Comparison of ENCODE assay signal across 8 mouse cellular contexts in the genomic region with DNA sequence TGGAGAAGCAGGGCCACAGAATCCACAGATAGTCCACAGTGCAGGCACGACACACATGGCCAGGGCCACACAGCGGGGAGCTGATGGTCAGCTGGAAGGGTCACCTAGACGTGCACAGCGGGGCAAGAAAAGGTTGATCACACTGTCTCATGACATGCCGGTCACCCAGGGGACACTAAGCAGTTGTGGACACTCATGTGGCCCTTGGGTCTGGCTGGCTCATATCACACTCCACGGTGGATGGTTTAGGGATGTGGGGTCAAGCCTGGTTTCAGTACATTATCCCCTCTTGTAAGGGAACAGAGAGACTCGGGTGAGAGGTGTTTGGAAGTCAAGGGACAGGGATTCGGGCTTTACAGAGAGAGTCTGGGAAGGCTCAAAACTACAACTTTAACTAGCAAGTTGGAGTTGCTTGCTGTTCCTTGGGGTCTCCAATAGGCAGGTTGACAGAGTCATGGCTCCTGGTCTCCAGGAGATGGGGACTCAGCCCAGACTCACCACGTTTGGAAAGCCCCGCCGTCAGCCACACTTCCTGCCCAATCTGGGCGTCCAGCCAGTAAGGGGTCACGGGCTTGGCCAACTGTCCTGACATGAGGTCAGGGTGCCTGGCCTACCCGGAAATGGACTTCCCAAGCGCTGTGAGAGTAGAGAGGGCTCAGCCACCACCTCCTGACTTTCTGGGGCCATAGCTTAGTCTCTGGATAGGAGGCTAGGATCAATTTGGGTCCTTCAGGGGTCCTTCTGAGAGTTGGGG. TPM values are rescaled to one million over a fixed set of nuclear protein-coding genes. Genes with fewer than 3 reads are reported as not detected.
DNase-seq lines count a peak whose midpoint lies in the region; ATAC-seq lines count a peak whose summit lies in the region.

No protein-coding gene starts in this region.

- no peak overlapping the region for H3K4me2 ChIP-seq in liver, embryonic 13.5 days

- no peaks in the 10 kb centered on the region for H3K36me3 ChIP-seq in liver, embryonic 13.5 days

- H3K4me3 ChIP-seq in liver, embryonic 13.5 days (replicated peaks), result no peak overlapping the region

- peak; percentile 78 for DNase-seq in 3134 (ENCODE audit: extremely low read depth, insufficient read length, low spot score)
- peak; percentile 47 for DNase-seq in MN1 (ENCODE audit: low spot score)
- peak; percentile 87 to 89 for DNase-seq in heart, adult 18-20 months
- DNase-seq in liver, embryonic 13.5 days, result no peak
- peak; percentile 53 to 60 for DNase-seq in spleen, postnatal 36 days (ENCODE audit: low spot score in 2 of 2)
- DNase-seq in neural tube, embryonic 10.5 days (ENCODE audit: extremely low spot score, low spot score), result no peak
- no peak for DNase-seq in thymus, postnatal 14 days
- no peak for DNase-seq in urinary bladder, postnatal 25 days (ENCODE audit: low spot score)

- ATAC-seq in liver, embryonic 13.5 days (ENCODE audit: low read depth), result peak; percentile 25; the same call in 1 of the 2 replicates

- peaks cover 10% of the 10 kb centered on the region for H3K4me1 ChIP-seq in liver, embryonic 13.5 days (replicated peaks)

- H3K9ac ChIP-seq in liver, embryonic 13.5 days, result no peak overlapping the region

- no peak overlapping the region; the same call in 1 of the 2 replicates for H3K27ac ChIP-seq in liver, embryonic 13.5 days

- H3K27me3 ChIP-seq in liver, embryonic 13.5 days, result no peaks in the 10 kb centered on the region

- H3K9me3 ChIP-seq in liver, embryonic 13.5 days (replicated peaks), result no peaks in the 10 kb centered on the region

- 60% methylated on average over 15 of the region's 15 CpGs for WGBS in liver, embryonic 13.5 days (ENCODE audit: insufficient replicate concordance)

RNA-seq across cellular contexts. Expression of a gene that starts 20.4 kb away (rescaled TPM):
- total RNA-seq in heart, adult 18-20 months (2021), result 10 to 100 TPM; 15.5 to 21.7 TPM
- 2.2 and 2.3 TPM in 2 replicates for polyA plus RNA-seq in liver, embryonic 13.5 days (2015; fragmentation: Nextera tagmentation; extraction: Ambion mirVana)

Comparison
In these comparisons a context has a peak if more than half of its experiments do, and no peak if none do; other contexts are left out.
1. DNase-seq: peak in 3134 (single experiment), MN1 (single experiment), heart, adult 18-20 months (2 of 2) and spleen, postnatal 36 days (2 of 2); none in liver, embryonic 13.5 days (single experiment), neural tube, embryonic 10.5 days (single experiment), thymus, postnatal 14 days (single experiment) and urinary bladder, postnatal 25 days (single experiment).